Mouse (Mus musculus) G1E (cell line): Measurements from ENCODE around the gene Trmt112. TPM values are rescaled to one million over a fixed set of nuclear protein-coding genes. Genes with fewer than 3 reads are reported as not detected.

ENCODE experiments used
- ATAC-seq: 2 replicates; pipeline ENCODE4 v1.8.0; 2016; ENCODE audit warnings: mild to moderate bottlenecking; ENCODE audit not compliant: insufficient number of reproducible peaks, poor library complexity, low FRiP score, severe bottlenecking; ENCODE audit errors: extremely low read depth
- DNase-seq: peaks from one replicate; pipeline ENCODE4 v3.0.0; 2012; ENCODE audit warnings: low spot score
- H3K27me3 ChIP-seq: 2 replicates; pipeline ENCODE4 v1.6.1; 2012; ENCODE audit warnings: mild to moderate bottlenecking, low read length, inconsistent platforms; ENCODE audit not compliant: insufficient read depth
- H3K36me3 ChIP-seq: replicated peaks from 2 replicates; pipeline ENCODE3; 2012; ENCODE audit warnings: mild to moderate bottlenecking, inconsistent platforms
- H3K4me1 ChIP-seq: 2 replicates; pipeline ENCODE4 v1.6.1; 2012; ENCODE audit warnings: low read depth, low read length, inconsistent platforms, mixed read lengths; ENCODE audit not compliant: insufficient read depth
- H3K4me3 ChIP-seq: 2 replicates; pipeline ENCODE4 v1.5.1; 2012; ENCODE audit warnings: low read depth, mild to moderate bottlenecking, inconsistent platforms, low read length, moderate library complexity, mixed read lengths
- H3K9me3 ChIP-seq: replicated peaks from 2 replicates; pipeline ENCODE4 v1.6.1; 2012; ENCODE audit warnings: inconsistent platforms
- CTCF ChIP-seq: IDR thresholded peaks from 2 replicates; pipeline ENCODE4 v1.5.1; 2012; ENCODE audit warnings: low read depth, low read length, inconsistent platforms, mixed read lengths
- GATA1 ChIP-seq: IDR thresholded peaks from 2 replicates; pipeline ENCODE4 v1.6.1; 2012; ENCODE audit warnings: borderline replicate concordance, low read length, inconsistent platforms, mixed read lengths
- GATA2 ChIP-seq: IDR thresholded peaks from 2 replicates; pipeline ENCODE4 v1.6.1; 2012; ENCODE audit warnings: low read depth, low read length, inconsistent platforms, borderline replicate concordance
- POLR2AphosphoS5 ChIP-seq: IDR thresholded peaks from 2 replicates; pipeline ENCODE4 v1.6.1; 2012; ENCODE audit warnings: low read depth, low read length, inconsistent platforms; ENCODE audit not compliant: insufficient replicate concordance
- TAL1 ChIP-seq: conservative IDR thresholded peaks from 2 replicates; pipeline ENCODE4 v1.6.1; 2012; ENCODE audit warnings: low read depth, low read length, inconsistent platforms, mixed read lengths
- polyA plus RNA-seq: library from polyadenylated mRNA; stranded (reverse); fragments of >175 nt; gene quantifications from 2 replicates; pipeline ENCODE4 v1.2.3, GENCODE M21; 2012
- total RNA-seq, 2 experiments: library from RNA; stranded (forward) in 1 of 2; stranded (reverse) in 1 of 2; fragments of 200-1000 nt in 1 of 2; fragments of >200 nt in 1 of 2; fragmentation: Nextera tagmentation in 1 of 2; gene quantifications; 2 replicates each; pipeline ENCODE4 v1.2.3; 2014 to 2017

The Trmt112 gene
- total and polyA plus RNA-seq, 3 experiments = 191 to 286 (median 261) TPM

- Histone ChIP-seq H3K4me1 (peaks cover 62% of the 10 kb centered on the region), H3K36me3 (peaks cover 72% of the 10 kb centered on the region)
- peak; percentile 85 for DNase-seq
These were observed 42.0 kb downstream of the Trmt112 start for GRCm38 (mm10) chr19:6951381-6951968.

GRCm38 (mm10) chr19:6951994-6952711 lies 42.7 kb downstream of the Trmt112 start:
- no peak for ATAC-seq
- Histone ChIP-seq H3K9me3 (no peaks in the 10 kb centered on the region), H3K36me3 (peaks cover 72% of the 10 kb centered on the region), H3K27me3 (no peaks in the 10 kb centered on the region), H3K4me3 (peak overlapping the region; percentile 80), H3K4me1 (peaks cover 62% of the 10 kb centered on the region)
- TF ChIP-seq GATA1 = no peak
- TF ChIP-seq TAL1 = no peak
- TF ChIP-seq POLR2AphosphoS5 = no peak
- TF ChIP-seq CTCF = no peak
- TF ChIP-seq GATA2 = no peak
- peak; percentile 50 for DNase-seq

More at GRCm38 (mm10) chr19:6951381-6951968, 42.0 kb downstream of the Trmt112 start:
- H3K27me3 ChIP-seq = no peaks in the 10 kb centered on the region
- TF ChIP-seq GATA1 (no peak), POLR2AphosphoS5 (no peak; the same call in 1 of the 2 replicates), CTCF (no peak), TAL1 (no peak), GATA2 (no peak)
- peak overlapping the region; percentile 80 for H3K4me3 ChIP-seq
- no peaks in the 10 kb centered on the region for H3K9me3 ChIP-seq
- peak; percentile 71 for ATAC-seq

- peak overlapping the region; percentile 80; the same call in 1 of the 2 replicates for H3K4me3 ChIP-seq
- peaks cover 61% of the 10 kb centered on the region for H3K4me1 ChIP-seq
- no peaks in the 10 kb centered on the region for H3K27me3 ChIP-seq
- ATAC-seq (no peak), DNase-seq (peak; percentile 34)
- no peak for TF ChIP-seq GATA2
- TF ChIP-seq GATA1 = no peak
- TF ChIP-seq TAL1 = no peak
- TF ChIP-seq POLR2AphosphoS5 = no peak
- no peak for TF ChIP-seq CTCF
- H3K9me3 ChIP-seq = no peaks in the 10 kb centered on the region
- peaks cover 75% of the 10 kb centered on the region for H3K36me3 ChIP-seq
These were observed 43.2 kb downstream of the Trmt112 start for GRCm38 (mm10) chr19:6952712-6953037.

GRCm38 (mm10) chr19:6954046-6954445 lies 44.5 kb downstream of the Trmt112 start:
- ATAC-seq (no peak), DNase-seq (peak; percentile 25)
- peaks cover 75% of the 10 kb centered on the region for H3K36me3 ChIP-seq
- TF ChIP-seq POLR2AphosphoS5 (no peak), CTCF (peak; percentile 53; the same call in 1 of the 2 replicates), TAL1 (no peak)
- H3K4me1 ChIP-seq = peaks cover 50% of the 10 kb centered on the region
- H3K4me3 ChIP-seq = no peak overlapping the region
- no peaks in the 10 kb centered on the region for H3K9me3 ChIP-seq
- H3K27me3 ChIP-seq = no peaks in the 10 kb centered on the region

- TF ChIP-seq GATA1 (no peak), TAL1 (no peak), GATA2 (no peak), POLR2AphosphoS5 (no peak), CTCF (no peak)
- Histone ChIP-seq H3K9me3 (no peaks in the 10 kb centered on the region), H3K4me3 (no peak overlapping the region), H3K36me3 (peaks cover 77% of the 10 kb centered on the region), H3K4me1 (peaks cover 37% of the 10 kb centered on the region), H3K27me3 (no peaks in the 10 kb centered on the region; the same call in 1 of the 2 replicates)
- DNase-seq (no peak), ATAC-seq (no peak)
These were observed 45.9 kb downstream of the Trmt112 start for GRCm38 (mm10) chr19:6955424-6955823.

- Histone ChIP-seq H3K27me3 (no peaks in the 10 kb centered on the region; the same call in 1 of the 2 replicates), H3K36me3 (peaks cover 81% of the 10 kb centered on the region), H3K4me1 (peaks cover 27% of the 10 kb centered on the region), H3K9me3 (no peaks in the 10 kb centered on the region), H3K4me3 (no peak overlapping the region)
- TF ChIP-seq GATA1 (no peak), CTCF (no peak), POLR2AphosphoS5 (no peak), GATA2 (no peak), TAL1 (no peak)
- no peak for ATAC-seq
- no peak for DNase-seq
These were observed 47.0 kb downstream of the Trmt112 start for GRCm38 (mm10) chr19:6956461-6956860.

Other genes with a start within 250 kb of the Trmt112 start
- gene Rps6ka4, start 69.1 kb upstream of the Trmt112 start, total RNA-seq (2014; fragmentation: Nextera tagmentation) = 3.6 and 9.6 TPM in 2 replicates
- 7.2 and 9.8 TPM in 2 replicates for gene Rps6ka4, start 69.1 kb upstream of the Trmt112 start, total RNA-seq (2017)
- gene Rps6ka4, start 69.1 kb upstream of the Trmt112 start, polyA plus RNA-seq = 29.5 and 37.6 TPM in 2 replicates
- 14.6 and 18.8 TPM in 2 replicates for gene Ccdc88b, start 51.5 kb upstream of the Trmt112 start, total RNA-seq (2014; fragmentation: Nextera tagmentation)
- 54.3 and 65.7 TPM in 2 replicates for gene Ccdc88b, start 51.5 kb upstream of the Trmt112 start, total RNA-seq (2017)
- 102 and 124 TPM in 2 replicates for gene Ccdc88b, start 51.5 kb upstream of the Trmt112 start, polyA plus RNA-seq
- 53.7 and 59.2 TPM in 2 replicates for gene Prdx5, start 408 bp downstream of the Trmt112 start, total RNA-seq (2014; fragmentation: Nextera tagmentation)
- 210 and 225 TPM in 2 replicates for gene Prdx5, start 408 bp downstream of the Trmt112 start, total RNA-seq (2017)
- gene Prdx5, start 408 bp downstream of the Trmt112 start, polyA plus RNA-seq = 208 and 211 TPM in 2 replicates
- 10.0 and 17.9 TPM in 2 replicates for gene Esrra, start 12.1 kb downstream of the Trmt112 start, total RNA-seq (2014; fragmentation: Nextera tagmentation)
- 21.1 and 25.6 TPM in 2 replicates for gene Esrra, start 12.1 kb downstream of the Trmt112 start, total RNA-seq (2017)
- 42.6 and 46.9 TPM in 2 replicates for gene Esrra, start 12.1 kb downstream of the Trmt112 start, polyA plus RNA-seq
- not detected in 2 replicates for gene Catsperz, start 15.7 kb downstream of the Trmt112 start, total RNA-seq (2014; fragmentation: Nextera tagmentation)
- gene Catsperz, start 15.7 kb downstream of the Trmt112 start, total RNA-seq (2017) = 0.11 TPM in 1 of 2 replicates, not detected in the other
- not detected in 2 replicates for gene Catsperz, start 15.7 kb downstream of the Trmt112 start, polyA plus RNA-seq
- gene Kcnk4, start 24.8 kb downstream of the Trmt112 start, total RNA-seq (2014; fragmentation: Nextera tagmentation) = not detected in 2 replicates
- 0.23 TPM in 1 of 2 replicates, not detected in the other for gene Kcnk4, start 24.8 kb downstream of the Trmt112 start, total RNA-seq (2017)
- 0.05 TPM in 1 of 2 replicates, not detected in the other for gene Kcnk4, start 24.8 kb downstream of the Trmt112 start, polyA plus RNA-seq
- 12.6 and 19.1 TPM in 2 replicates for gene Bad, start 32.2 kb downstream of the Trmt112 start, total RNA-seq (2014; fragmentation: Nextera tagmentation)
- 50.7 and 62.7 TPM in 2 replicates for gene Bad, start 32.2 kb downstream of the Trmt112 start, total RNA-seq (2017)
- 51.9 and 52.0 TPM in 2 replicates for gene Bad, start 32.2 kb downstream of the Trmt112 start, polyA plus RNA-seq
- gene Gpr137, start 32.8 kb downstream of the Trmt112 start, total RNA-seq (2014; fragmentation: Nextera tagmentation) = 20.0 and 24.9 TPM in 2 replicates
- 22.8 and 24.9 TPM in 2 replicates for gene Gpr137, start 32.8 kb downstream of the Trmt112 start, total RNA-seq (2017)
- gene Gpr137, start 32.8 kb downstream of the Trmt112 start, polyA plus RNA-seq = 32.1 and 39.9 TPM in 2 replicates
- gene Ppp1r14b, start 65.3 kb downstream of the Trmt112 start, total RNA-seq (2014; fragmentation: Nextera tagmentation) = 74.0 and 111 TPM in 2 replicates
- gene Ppp1r14b, start 65.3 kb downstream of the Trmt112 start, total RNA-seq (2017) = 141 and 168 TPM in 2 replicates
- 281 and 350 TPM in 2 replicates for gene Ppp1r14b, start 65.3 kb downstream of the Trmt112 start, polyA plus RNA-seq
- gene Plcb3, start 66.8 kb downstream of the Trmt112 start, total RNA-seq (2014; fragmentation: Nextera tagmentation) = 12.5 and 14.1 TPM in 2 replicates
- gene Plcb3, start 66.8 kb downstream of the Trmt112 start, total RNA-seq (2017) = 9.9 and 10.6 TPM in 2 replicates
- 21.0 and 22.2 TPM in 2 replicates for gene Plcb3, start 66.8 kb downstream of the Trmt112 start, polyA plus RNA-seq
- gene Fkbp2, start 70.8 kb downstream of the Trmt112 start, total RNA-seq (2014; fragmentation: Nextera tagmentation) = 72.6 and 120 TPM in 2 replicates
- 58.8 and 72.0 TPM in 2 replicates for gene Fkbp2, start 70.8 kb downstream of the Trmt112 start, total RNA-seq (2017)
- 170 and 201 TPM in 2 replicates for gene Fkbp2, start 70.8 kb downstream of the Trmt112 start, polyA plus RNA-seq
- 29.6 and 41.0 TPM in 2 replicates for gene Vegfb, start 78.0 kb downstream of the Trmt112 start, total RNA-seq (2014; fragmentation: Nextera tagmentation)
- gene Vegfb, start 78.0 kb downstream of the Trmt112 start, total RNA-seq (2017) = 18.5 and 20.2 TPM in 2 replicates
- gene Vegfb, start 78.0 kb downstream of the Trmt112 start, polyA plus RNA-seq = 92.6 and 118 TPM in 2 replicates
- gene Dnajc4, start 82.9 kb downstream of the Trmt112 start, total RNA-seq (2014; fragmentation: Nextera tagmentation) = 29.4 and 29.5 TPM in 2 replicates
- gene Dnajc4, start 82.9 kb downstream of the Trmt112 start, total RNA-seq (2017) = 11.6 and 14.4 TPM in 2 replicates
- 23.9 and 24.3 TPM in 2 replicates for gene Dnajc4, start 82.9 kb downstream of the Trmt112 start, polyA plus RNA-seq
- gene Nudt22, start 86.4 kb downstream of the Trmt112 start, total RNA-seq (2014; fragmentation: Nextera tagmentation) = 16.6 and 30.0 TPM in 2 replicates
- gene Nudt22, start 86.4 kb downstream of the Trmt112 start, total RNA-seq (2017) = 17.8 and 21.0 TPM in 2 replicates
- 19.2 and 23.9 TPM in 2 replicates for gene Nudt22, start 86.4 kb downstream of the Trmt112 start, polyA plus RNA-seq
- 2.6 and 6.1 TPM in 2 replicates for gene Trpt1, start 86.4 kb downstream of the Trmt112 start, total RNA-seq (2014; fragmentation: Nextera tagmentation)
- gene Trpt1, start 86.4 kb downstream of the Trmt112 start, total RNA-seq (2017) = 1.6 and 2.7 TPM in 2 replicates
- gene Trpt1, start 86.4 kb downstream of the Trmt112 start, polyA plus RNA-seq = 1.2 TPM in 2 replicates
- 66.2 and 69.5 TPM in 2 replicates for gene Fermt3, start 109.8 kb downstream of the Trmt112 start, total RNA-seq (2014; fragmentation: Nextera tagmentation)
- gene Fermt3, start 109.8 kb downstream of the Trmt112 start, total RNA-seq (2017) = 267 and 318 TPM in 2 replicates
- gene Fermt3, start 109.8 kb downstream of the Trmt112 start, polyA plus RNA-seq = 461 and 527 TPM in 2 replicates
- gene Stip1, start 130.3 kb downstream of the Trmt112 start, total RNA-seq (2014; fragmentation: Nextera tagmentation) = 301 and 356 TPM in 2 replicates
- gene Stip1, start 130.3 kb downstream of the Trmt112 start, total RNA-seq (2017) = 267 and 279 TPM in 2 replicates
- gene Stip1, start 130.3 kb downstream of the Trmt112 start, polyA plus RNA-seq = 136 and 224 TPM in 2 replicates
- not detected in 2 replicates for gene Macrod1, start 147.1 kb downstream of the Trmt112 start, total RNA-seq (2014; fragmentation: Nextera tagmentation)
- gene Macrod1, start 147.1 kb downstream of the Trmt112 start, total RNA-seq (2017) = not detected in 2 replicates
- gene Macrod1, start 147.1 kb downstream of the Trmt112 start, polyA plus RNA-seq = 0.60 and 0.89 TPM in 2 replicates
- not detected in 2 replicates for gene Flrt1, start 196.0 kb downstream of the Trmt112 start, total RNA-seq (2014; fragmentation: Nextera tagmentation)
- gene Flrt1, start 196.0 kb downstream of the Trmt112 start, total RNA-seq (2017) = 0.05 and 0.12 TPM in 2 replicates
- not detected in 2 replicates for gene Flrt1, start 196.0 kb downstream of the Trmt112 start, polyA plus RNA-seq